ENCODE assay signal across 29 mouse cellular contexts in the genomic region with DNA sequence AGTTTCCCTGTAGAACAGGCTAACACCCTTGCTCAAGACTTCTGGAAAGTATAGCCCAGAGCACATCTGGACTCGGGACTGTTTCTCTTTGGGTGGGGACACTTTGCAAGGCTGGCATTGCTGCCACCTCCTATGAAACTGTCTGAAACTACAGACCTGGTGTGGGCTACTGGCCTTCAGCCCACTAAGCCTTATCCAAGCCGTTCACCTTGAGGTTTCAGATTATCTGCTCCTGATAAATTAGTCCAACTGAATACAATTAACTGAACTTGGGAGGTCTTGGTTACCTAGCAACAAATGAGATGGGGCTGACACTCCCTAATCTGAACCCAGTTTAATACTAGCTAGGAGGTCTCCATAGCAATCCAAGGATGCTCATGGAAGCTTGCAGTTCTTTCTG. TPM values are rescaled to one million over a fixed set of nuclear protein-coding genes. Genes with fewer than 3 reads are reported as not detected.
A peak's percentile ranks its signal among the peaks of the same experiment; 100 is the strongest.
DNase-seq lines count a peak whose midpoint lies in the region; ATAC-seq and TF ChIP-seq lines count a peak whose summit lies in the region.
"Had no signal": no experiment of that assay in that cellular context is flagged by ENCODE, and none has a peak within 500 bp of the region (broad histone marks: within the 10 kb centered on the region; RNA-seq: fewer than 3 reads in every experiment).

No protein-coding gene starts in this region.

- no peaks in the 10 kb centered on the region for H3K27me3 ChIP-seq in cerebellum, adult 2 months (ENCODE audit: control insufficient read depth, insufficient read depth, low read length)
- no peaks in the 10 kb centered on the region for H3K27me3 ChIP-seq in spleen, adult 2 months (ENCODE audit: control insufficient read depth, insufficient read depth, low read length)
- H3K27me3 ChIP-seq: embryonic facial prominence, embryonic 12.5 days; forebrain, embryonic 13.5 days; hindbrain, embryonic 13.5 days; kidney, embryonic 15.5 days; stomach, embryonic 15.5 days had no signal

- TF ChIP-seq POLR2A in cerebellum, adult 2 months (IDR thresholded peaks at IDR 0.05; ENCODE audit: borderline replicate concordance, insufficient read depth, low read length): no peak
- TF ChIP-seq POLR2A in spleen, adult 2 months (IDR thresholded peaks at IDR 0.05; ENCODE audit: low read depth, low read length): no peak

- H3K36me3 ChIP-seq in spleen, adult 2 months (ENCODE audit: control insufficient read depth, insufficient read depth, low read length): no peaks in the 10 kb centered on the region
- H3K36me3 ChIP-seq: embryonic facial prominence, embryonic 12.5 days; hindbrain, embryonic 13.5 days; kidney, embryonic 15.5 days; stomach, embryonic 15.5 days had no signal

- DNase-seq in cerebellum, adult 2 months: no peak
- no peak for DNase-seq in cerebellum, postnatal 25 days
- DNase-seq in layer of hippocampus, adult 2 months (ENCODE audit: low spot score in 2 of 2): no peak
- no peak for DNase-seq in layer of hippocampus, adult 8-10 months (ENCODE audit: low spot score in 2 of 2)
- DNase-seq in spleen, adult 2 months (ENCODE audit: low read depth in 1 of 2, low spot score in 2 of 2): no peak
- no peak for DNase-seq in spleen, postnatal 4 days (ENCODE audit: low spot score in 2 of 2)
- DNase-seq in urinary bladder, postnatal 25 days (ENCODE audit: low spot score): no peak
- DNase-seq: cerebellum, adult 9-10 months; lung, postnatal 14 days; right cerebral cortex, postnatal 14 days; thymus, adult 18-20 months had no signal

- H3K4me1 ChIP-seq in cerebellum, adult 2 months (ENCODE audit: control insufficient read depth, insufficient read depth, low read length): peaks cover 79% of the 10 kb centered on the region
- peaks cover 62% of the 10 kb centered on the region for H3K4me1 ChIP-seq in spleen, adult 2 months (ENCODE audit: control insufficient read depth, insufficient read depth, insufficient read length)

- WGBS in cerebellum, adult 2 months: 57% methylated on average over 2 of the region's 2 CpGs
- 49% methylated on average over 2 of the region's 2 CpGs for WGBS in spleen, adult 2 months

- no peak for TF ChIP-seq CTCF in cerebellum, adult 2 months (IDR thresholded peaks at IDR 0.05; ENCODE audit: borderline replicate concordance, insufficient read depth, low read depth, low read length)
- TF ChIP-seq CTCF in layer of hippocampus, adult 2 months (conservative IDR thresholded peaks at IDR 0.05): no peak
- no peak for TF ChIP-seq CTCF in spleen, adult 2 months (IDR thresholded peaks at IDR 0.05; ENCODE audit: extremely low read depth, insufficient read depth, insufficient read length, insufficient replicate concordance)

- H3K27ac ChIP-seq in cerebellum, adult 2 months (ENCODE audit: insufficient read depth, low read length): peak overlapping the region; percentile 60; the same call in 1 of the 2 replicates
- H3K27ac ChIP-seq in layer of hippocampus, adult 2 months: peak overlapping the region; percentile 97
- H3K27ac ChIP-seq in spleen, adult 2 months (ENCODE audit: insufficient read depth, low read length): peak overlapping the region; percentile 70
- H3K27ac ChIP-seq: embryonic facial prominence, embryonic 12.5 days; forebrain, embryonic 13.5 days; hindbrain, embryonic 13.5 days; kidney, embryonic 15.5 days; midbrain, embryonic 10.5 days; stomach, embryonic 15.5 days had no signal

- peak; percentile 55 for ATAC-seq in megakaryocyte-erythroid progenitor cell, adult 5-6 weeks (replicated peaks; ENCODE audit: low FRiP score, low TSS enrichment, poor library complexity, severe bottlenecking)
- ATAC-seq: forebrain, embryonic 13.5 days had no signal

- H3K4me3 ChIP-seq in cerebellum, adult 2 months (replicated peaks; ENCODE audit: insufficient read depth, low read depth, low read length): no peak overlapping the region
- no peak overlapping the region for H3K4me3 ChIP-seq in layer of hippocampus, adult 2 months
- H3K4me3 ChIP-seq in spleen, adult 2 months (ENCODE audit: extremely low read depth, insufficient read depth, insufficient read length): no peak overlapping the region
- H3K4me3 ChIP-seq: embryonic facial prominence, embryonic 12.5 days; erythroblast, embryonic 14.5 days; forebrain, embryonic 13.5 days; hindbrain, embryonic 13.5 days; kidney, embryonic 15.5 days; midbrain, embryonic 10.5 days; stomach, embryonic 15.5 days had no signal

RNA-seq across cellular contexts. Expression of a gene that starts 5.9 kb away (rescaled TPM):
- not detected in 2 replicates for polyA plus RNA-seq in cerebellum, adult 2 months (2012; rRNA removed)
- not detected for total RNA-seq in layer of hippocampus, adult 2 months (2021)
- not detected for total RNA-seq in layer of hippocampus, adult 8-10 months (2022)
- not detected in 2 replicates for polyA plus RNA-seq in spleen, adult 2 months (2012; rRNA removed)
- not detected in 2 replicates for total RNA-seq in megakaryocyte-erythroid progenitor cell, adult 5-6 weeks (2014; fragmentation: Nextera tagmentation)
- total RNA-seq in megakaryocyte-erythroid progenitor cell, adult 5-6 weeks (2017): 0.15 TPM in 1 of 2 replicates, not detected in the other
- total RNA-seq: adrenal gland, postnatal 4 days; gastrocnemius, postnatal 25 days; layer of hippocampus, postnatal 25 days; left cerebral cortex, postnatal 14 days had no signal
- polyA plus RNA-seq: cortical plate, adult 2 months; embryonic facial prominence, embryonic 12.5 days; erythroblast, embryonic 14.5 days; frontal cortex, adult 2 months; hindbrain, embryonic 13.5 days; kidney, embryonic 15.5 days; large intestine, adult 2 months; limb, embryonic 14.5 days; midbrain, embryonic 10.5 days; neural tube, embryonic 11.5 days; urinary bladder, adult 2 months had no signal

RNA-seq across cellular contexts. Expression of a gene that starts 16.1 kb away (rescaled TPM):
- polyA plus RNA-seq in cerebellum, adult 2 months (2012; rRNA removed): 60.8 and 68.9 TPM in 2 replicates
- total RNA-seq in layer of hippocampus, adult 2 months (2021): 100 to 1,000 TPM; 200 to 216 TPM
- total RNA-seq in layer of hippocampus, adult 8-10 months (2022): 100 to 1,000 TPM; 169 to 188 (median 176) TPM
- polyA plus RNA-seq in spleen, adult 2 months (2012; rRNA removed): 72.0 and 89.0 TPM in 2 replicates
- 36.6 and 56.3 TPM in 2 replicates for total RNA-seq in megakaryocyte-erythroid progenitor cell, adult 5-6 weeks (2014; fragmentation: Nextera tagmentation)
- total RNA-seq in megakaryocyte-erythroid progenitor cell, adult 5-6 weeks (2017): 14.7 and 17.3 TPM in 2 replicates
